Mouse (Mus musculus) gastrocnemius, postnatal 4 days (tissue): ENCODE results near the gene Rnf128. TPM values are rescaled to one million over a fixed set of nuclear protein-coding genes. Genes with fewer than 3 reads are reported as not detected.

Source experiments
- DNase-seq, 2 experiments: peaks; one replicate each; pipeline ENCODE4 v3.0.0; 2021 to 2022; ENCODE audit warnings: low spot score in 2 of 2, mixed read lengths in 2 of 2
- total RNA-seq, 2 experiments: library from RNA; stranded (reverse); gene quantifications; 2 replicates each; pipeline ENCODE4 v1.2.3; 2021

Rnf128 gene
- total RNA-seq, 2 experiments from 2014 or later, result 15.2 to 15.3 TPM

DNA sequence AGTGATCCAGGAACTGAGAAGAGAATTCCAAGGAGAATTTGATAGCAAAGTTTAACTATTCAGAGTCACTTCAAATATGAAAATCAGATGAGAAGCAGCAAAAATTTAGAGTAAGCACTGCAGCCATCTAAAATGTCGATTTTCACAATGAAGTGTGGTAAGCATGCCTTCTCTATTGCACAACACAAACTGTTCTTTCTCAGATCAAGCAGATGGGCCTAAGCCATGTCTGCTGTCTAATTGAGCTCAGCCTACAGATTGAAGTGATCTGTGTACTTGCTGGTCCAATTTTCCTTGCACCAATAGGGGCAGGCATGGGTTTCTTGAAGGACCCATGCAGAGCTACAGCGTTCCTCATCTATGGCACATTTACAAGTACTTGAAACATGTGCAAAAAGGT is 51.6 kb downstream of the Rnf128 start:
- DNase-seq, result no peak

DNA sequence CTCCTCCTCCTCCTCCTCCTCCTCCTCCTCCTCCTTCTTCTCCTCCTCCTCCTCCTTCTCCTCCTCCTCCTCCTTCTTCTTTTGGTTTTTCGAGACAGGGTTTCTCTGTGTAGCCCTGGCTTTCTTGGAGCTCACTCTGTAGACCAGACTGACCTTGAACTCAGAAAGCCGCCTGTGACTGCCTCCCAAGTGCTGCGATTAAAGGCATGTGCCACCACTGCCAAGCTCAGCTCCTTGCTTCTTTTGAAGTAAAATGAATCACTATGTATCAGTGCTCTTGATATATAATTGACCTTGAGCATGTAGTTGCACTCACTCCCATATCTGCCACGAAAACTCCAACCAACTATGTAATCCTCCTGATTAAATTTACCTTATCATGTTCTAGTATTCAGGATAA is 59.0 kb downstream of the Rnf128 start:
- DNase-seq, result no peak

GRCm38 (mm10) chrX:139634758-139635157 is 71.6 kb downstream of the Rnf128 start:
- no peak for DNase-seq

GRCm38 (mm10) chrX:139639744-139640143 is 76.6 kb downstream of the Rnf128 start:
- DNase-seq, result no peak

- DNase-seq, result no peak
These were observed 77.3 kb downstream of the Rnf128 start for GRCm38 (mm10) chrX:139640418-139640817.

- no peak for DNase-seq
These were observed 89.1 kb downstream of the Rnf128 start for GRCm38 (mm10) chrX:139652226-139652625.

DNA sequence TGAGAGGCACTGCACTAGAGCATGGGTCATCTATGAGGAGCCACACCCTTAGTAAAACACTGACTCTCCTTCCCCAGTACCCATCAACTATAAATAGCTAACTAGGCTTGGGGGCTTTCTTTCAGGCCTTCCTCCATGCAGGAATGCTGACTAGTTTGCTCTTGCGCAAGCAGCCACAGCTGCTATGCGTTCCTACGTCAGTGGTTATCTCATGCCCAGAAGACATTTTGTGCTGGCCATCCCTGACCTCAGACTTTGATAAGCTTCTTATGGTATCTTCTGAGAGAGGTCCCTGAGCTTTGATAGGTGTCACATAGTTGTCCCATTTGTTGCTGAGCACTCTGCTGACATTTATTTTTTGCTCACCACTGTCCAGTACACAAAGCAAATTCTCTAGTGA is 90.2 kb downstream of the Rnf128 start:
- no peak for DNase-seq

DNA sequence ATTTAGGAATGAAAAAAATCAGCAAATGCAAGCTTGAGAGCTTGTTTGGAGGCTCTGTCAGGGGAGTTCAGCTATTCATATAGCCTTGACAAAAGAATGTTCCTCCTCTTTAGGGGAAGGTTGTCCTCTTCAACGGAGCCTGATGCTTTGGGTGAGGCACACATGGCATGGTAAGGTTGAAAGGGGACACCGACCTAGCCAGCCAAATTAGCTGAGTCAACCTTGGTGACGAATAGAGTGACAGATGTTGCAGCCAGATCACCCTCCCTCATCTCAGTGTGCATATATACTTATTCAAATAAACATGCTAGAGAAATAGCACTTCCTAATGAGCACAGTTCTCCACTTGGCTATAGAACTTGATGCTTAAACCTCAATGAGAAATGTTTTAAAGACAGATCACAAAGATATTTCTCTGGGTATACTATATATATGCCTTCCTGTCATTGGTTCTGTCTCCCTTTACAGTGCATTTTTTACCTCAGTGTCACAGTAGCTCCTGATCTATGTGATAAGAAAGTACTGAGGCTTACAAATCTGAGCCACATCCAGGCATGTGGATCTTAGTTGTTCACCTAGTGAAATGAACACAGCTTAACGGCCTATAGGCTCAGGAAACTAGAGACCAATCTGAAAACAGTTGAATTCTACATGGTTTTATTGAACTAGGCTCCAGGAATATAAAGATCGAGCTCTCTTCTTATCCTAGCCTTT is 91.4 kb downstream of the Rnf128 start:
- no peak for DNase-seq

DNA sequence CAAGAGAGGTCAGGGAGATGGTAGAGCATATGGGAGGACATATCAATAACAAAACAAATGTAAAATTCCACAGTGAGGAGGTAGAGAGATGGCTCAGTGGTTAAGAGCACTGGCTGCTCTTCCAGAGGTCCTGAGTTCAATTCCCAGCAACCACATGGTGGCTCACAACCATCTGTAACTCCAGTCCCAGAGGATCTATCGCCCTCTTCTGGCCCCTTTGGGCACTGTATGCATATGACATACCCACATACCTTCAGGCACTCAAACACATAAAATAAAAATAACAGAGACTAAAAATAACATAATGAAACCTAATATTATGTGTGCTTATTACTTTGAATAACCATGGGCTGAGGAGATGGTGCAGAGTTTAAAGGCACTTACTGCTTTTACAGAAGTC is 99.0 kb downstream of the Rnf128 start:
- DNase-seq, result no peak

DNA sequence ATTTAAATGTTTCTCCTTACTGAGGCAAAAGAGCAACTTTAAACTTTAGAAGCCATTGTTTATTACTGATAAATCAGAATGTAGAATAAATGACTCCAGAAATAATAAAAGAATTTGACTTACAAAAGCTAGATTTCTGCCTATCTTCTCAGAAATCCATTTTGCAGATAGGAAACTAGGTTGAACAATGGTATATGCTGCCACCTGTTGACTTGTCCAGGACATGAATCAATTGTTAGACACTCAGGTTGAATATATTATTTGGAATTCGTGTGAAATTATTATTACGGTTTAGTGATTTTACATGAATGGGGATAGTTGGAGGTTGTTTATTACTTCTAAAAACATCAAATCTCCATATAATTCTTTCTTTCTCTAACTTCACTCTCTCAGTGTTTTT is 102.7 kb downstream of the Rnf128 start:
- no peak for DNase-seq

DNA sequence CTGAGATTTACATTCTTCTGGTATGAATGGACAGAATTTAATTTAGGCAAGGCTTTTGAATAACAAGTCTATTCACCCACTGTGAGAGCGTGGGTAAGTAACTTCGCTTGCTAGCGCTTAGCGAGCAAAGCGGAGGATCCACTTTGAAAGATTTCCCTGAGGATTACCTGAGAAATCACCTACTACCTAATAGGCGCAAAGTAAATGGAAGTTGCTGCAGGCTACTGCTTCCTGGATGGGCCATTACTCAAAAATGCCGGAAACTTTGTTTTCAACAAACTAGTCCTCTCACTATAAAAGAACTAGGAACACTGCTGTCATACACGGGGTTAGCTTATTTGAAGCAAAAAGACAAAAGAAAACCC is 121.3 kb downstream of the Rnf128 start:
- DNase-seq, result peak in 1 of 2 experiments; percentile 4

DNA sequence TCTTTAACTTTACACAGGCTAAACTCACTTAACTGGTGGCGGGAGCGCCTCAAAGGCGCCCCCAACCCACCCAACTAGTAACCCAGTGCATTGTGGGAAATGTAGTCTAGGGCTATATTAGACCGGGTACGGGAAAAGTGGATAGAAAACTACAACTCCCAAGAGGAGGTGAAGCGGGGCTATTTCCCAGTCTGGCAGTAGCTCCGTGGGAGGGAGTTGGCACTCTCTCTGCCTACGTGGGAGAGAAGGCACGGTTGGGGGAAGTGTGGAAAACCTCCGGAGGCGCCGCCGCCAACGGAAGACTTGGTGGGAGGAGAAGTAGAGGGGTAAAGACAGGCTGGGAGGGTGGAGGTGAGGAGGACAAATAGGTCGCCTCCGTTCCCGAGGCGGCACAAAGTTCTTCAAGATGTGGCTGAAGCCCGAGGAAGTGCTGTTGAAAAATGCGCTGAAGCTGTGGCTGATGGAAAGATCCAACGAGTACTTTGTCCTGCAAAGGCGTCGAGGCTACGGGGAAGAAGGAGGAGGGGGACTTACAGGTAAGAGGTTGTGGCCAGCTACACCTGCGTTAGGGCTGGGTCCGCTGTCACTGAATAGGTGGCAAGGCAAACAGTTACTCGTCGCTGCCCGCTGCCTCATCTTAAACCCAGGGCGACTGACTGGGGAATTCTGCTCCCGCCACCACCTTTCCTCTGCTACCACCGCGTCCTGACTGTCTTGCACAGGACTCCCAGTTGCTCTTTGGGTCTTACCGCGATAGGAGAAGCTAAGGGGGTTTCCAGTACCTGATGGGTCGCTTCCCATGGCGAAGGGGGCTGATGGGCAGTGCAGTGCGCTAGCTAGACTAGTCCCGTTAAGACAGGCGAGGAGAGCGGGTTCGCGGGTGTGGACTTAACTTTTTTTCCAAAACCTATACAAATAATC is 121.9 kb downstream of the Rnf128 start, which contains the start of gene Tbc1d8b:
Gene Tbc1d8b, plus strand, starts transcription at position 222 of the 921 bp plus-strand sequence.
- DNase-seq, result peak; percentile 35 to 79

DNA sequence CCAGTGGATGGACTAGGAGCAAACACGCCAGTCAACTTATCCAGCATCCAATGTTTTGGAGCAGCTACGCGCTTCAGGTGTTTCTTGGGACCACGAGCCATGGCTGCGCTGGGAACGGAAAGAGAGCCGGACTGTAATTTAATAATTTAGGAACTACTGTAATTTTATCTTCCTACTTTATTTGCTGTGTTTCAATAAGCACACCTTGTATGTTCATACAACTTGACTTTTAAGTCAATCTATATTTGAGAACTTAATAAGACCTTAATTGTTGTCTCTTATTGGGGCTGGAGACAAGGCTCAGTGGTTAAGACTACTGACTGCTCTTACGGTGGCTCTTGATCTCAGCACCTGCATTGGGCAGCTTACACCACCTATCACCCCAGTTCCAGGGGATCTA is 151.3 kb downstream of the Rnf128 start, which contains the start of gene Gm15013:
Gene Gm15013, minus strand, starts transcription at position 101 of the 400 bp plus-strand sequence.
- no peak for DNase-seq

DNA sequence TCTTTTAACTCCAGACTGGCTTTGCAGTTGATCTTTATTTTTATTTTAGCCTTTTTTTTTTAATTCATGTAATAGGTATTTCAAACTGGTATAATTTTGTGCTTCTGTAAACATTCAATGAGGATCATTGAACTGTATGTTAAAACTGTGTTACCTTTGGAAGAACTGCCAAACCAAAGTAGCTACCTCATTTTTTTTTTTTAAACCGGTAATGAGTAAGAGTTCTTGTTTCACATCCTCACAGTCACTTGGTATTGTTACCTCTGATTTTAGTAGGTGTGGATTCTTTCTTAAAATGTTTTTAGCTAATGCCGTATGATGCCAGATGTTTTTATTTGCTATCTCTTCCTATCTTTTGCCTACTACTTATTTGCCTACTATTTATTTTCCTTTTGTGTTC is 159.2 kb downstream of the Rnf128 start:
- DNase-seq, result no peak

Other genes with a start within 250 kb of the Rnf128 start
- not detected for gene Trap1a, start 229.6 kb upstream of the Rnf128 start, total RNA-seq
- gene D330045A20Rik, start 82.9 kb upstream of the Rnf128 start, total RNA-seq, result 1 to 10 TPM in 1 of 2 experiments, under 1 TPM in 1; 0.66 to 1.2 TPM
- 10 to 100 TPM in 1 of 2 experiments, 1 to 10 TPM in 1; 6.8 to 10.0 TPM for gene Tbc1d8b, start 121.7 kb downstream of the Rnf128 start, total RNA-seq
- not detected for gene Gm15013, start 151.2 kb downstream of the Rnf128 start, total RNA-seq
- gene Ripply1, start 219.0 kb downstream of the Rnf128 start, total RNA-seq, result 1 to 10 TPM; 2.8 to 3.7 TPM
- gene Cldn2, start 237.5 kb downstream of the Rnf128 start, total RNA-seq, result 1 to 10 TPM; 2.5 to 2.8 TPM